Mouse (Mus musculus) spleen, adult 10 weeks (tissue): Measurements from ENCODE around the gene Pir. TPM values are rescaled to one million over a fixed set of nuclear protein-coding genes. Genes with fewer than 3 reads are reported as not detected.

Experiments used
- polyA plus RNA-seq: library from polyadenylated mRNA; stranded (reverse); fragments of 350-450 nt; fragmentation: Illumina TruSeq; extraction: RNeasy Lipid Tissue Mini Kit (QIAGEN cat#74804); gene quantifications from one replicate; pipeline ENCODE4 v1.2.3, GENCODE M21; 2015; ENCODE audit warnings: low replicate concordance; ENCODE audit not compliant: insufficient read depth

The Pir gene
- polyA plus RNA-seq = 1.7 TPM

DNA sequence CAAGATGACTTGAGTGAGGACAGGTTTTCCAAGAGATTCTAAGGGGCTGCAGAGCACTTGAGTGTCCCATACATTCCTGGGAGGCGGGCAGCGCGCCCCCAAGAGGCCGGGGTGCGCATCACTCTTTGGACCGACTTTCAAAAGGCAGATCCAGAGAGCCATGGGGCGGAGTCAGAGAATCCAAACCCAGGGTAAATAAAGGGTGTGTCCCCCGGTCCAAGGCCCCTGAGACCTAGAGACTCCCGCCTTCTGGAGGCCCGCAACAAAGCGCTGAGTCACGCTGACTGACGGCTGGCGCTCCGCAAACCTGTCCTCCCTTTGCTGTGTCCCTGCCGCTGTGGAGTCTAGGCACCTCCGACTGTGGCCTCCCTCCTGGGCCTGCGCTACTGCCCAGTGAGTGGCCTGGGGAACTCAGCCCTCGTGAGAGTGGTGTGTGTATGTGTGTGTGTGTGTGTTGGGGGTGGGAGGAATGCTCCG lies at the start of gene Pir:
Pir (plus strand) TSS at position 87 of the 477 bp plus-strand sequence.

DNA sequence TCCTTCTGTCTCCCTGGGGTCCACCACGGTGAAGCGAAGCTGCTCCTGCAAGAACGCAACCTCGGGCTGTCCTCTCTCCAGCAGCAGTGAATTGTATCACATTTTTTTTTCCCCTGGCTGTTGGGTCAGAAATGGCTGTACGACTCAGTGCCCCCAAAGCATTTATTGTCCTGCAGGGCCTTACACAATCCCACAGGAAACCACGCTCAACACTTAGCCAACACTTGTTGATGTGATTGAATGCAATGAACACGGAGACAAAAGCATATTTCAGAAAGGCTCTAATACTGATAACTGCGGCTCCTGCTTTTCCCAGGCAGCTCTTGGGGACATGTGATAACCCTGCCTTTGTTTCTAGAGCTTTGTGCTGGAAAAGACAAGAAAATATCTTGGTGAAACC lies 11.1 kb upstream of the Pir start, which contains the start of gene Bmx:
Bmx (minus strand) TSS at position 137 of the 400 bp plus-strand sequence.

DNA sequence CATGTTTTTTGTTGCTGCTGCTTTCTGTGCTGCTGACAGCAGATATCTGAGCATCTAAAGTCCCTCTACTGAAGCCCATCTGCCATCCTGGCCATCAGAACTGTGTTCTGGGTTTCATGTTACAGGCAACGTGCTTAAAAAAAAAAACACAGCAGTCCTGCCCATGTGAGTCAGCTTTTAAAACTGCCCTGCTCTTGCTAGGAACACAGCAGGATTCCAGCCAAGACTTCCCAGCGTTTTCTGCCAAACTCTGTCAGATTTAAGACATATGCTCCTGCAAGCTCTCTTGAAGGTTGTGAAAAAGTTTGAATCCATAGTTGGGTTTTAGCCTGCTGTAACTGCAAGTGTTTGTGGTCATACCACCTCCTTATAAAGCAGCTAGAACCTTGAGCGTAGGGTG lies 103.9 kb downstream of the Pir start, which contains the start of gene Vegfd:
Vegfd (plus strand) TSS at position 298 of the 400 bp plus-strand sequence.

DNA sequence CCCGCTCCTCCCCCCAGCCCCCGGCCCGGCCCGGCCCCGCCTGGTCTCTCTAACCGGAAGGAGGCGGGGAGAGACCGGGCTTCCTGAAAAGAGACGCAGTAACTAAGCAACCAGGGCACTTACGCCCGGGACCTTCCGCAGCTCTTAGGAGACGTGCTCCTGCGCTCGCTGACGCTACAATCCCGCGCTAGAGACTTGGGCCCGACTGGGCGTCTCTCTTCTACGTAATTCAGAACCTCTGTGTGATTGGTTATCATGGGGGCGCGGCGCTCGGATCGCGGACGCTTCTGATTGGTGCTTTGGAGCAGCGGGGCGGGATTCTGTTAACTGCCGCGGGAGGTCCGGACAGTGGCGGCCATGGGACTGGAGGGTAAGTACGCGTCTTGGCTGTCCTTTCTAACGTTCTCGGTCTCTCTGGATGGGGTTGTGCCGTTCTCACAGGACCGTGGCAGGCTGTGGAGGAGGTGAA lies 150.3 kb downstream of the Pir start, which contains the start of gene Piga:
Piga (plus strand) TSS at position 317 of the 469 bp plus-strand sequence.

Other genes starting within 250 kb of the Pir start
- 1.3 TPM for gene Car5b, start 241.4 kb upstream of the Pir start, polyA plus RNA-seq
- gene Siah1b, start 192.9 kb upstream of the Pir start, polyA plus RNA-seq = 5.3 TPM
- 0.98 TPM for gene Cltrn, start 180.5 kb upstream of the Pir start, polyA plus RNA-seq
- 0.14 TPM for gene Ace2, start 130.0 kb upstream of the Pir start, polyA plus RNA-seq
- 1.3 TPM for gene Bmx, start 11.2 kb upstream of the Pir start, polyA plus RNA-seq
- 4.8 TPM for gene Vegfd, start 104.0 kb downstream of the Pir start, polyA plus RNA-seq
- gene Piga, start 150.4 kb downstream of the Pir start, polyA plus RNA-seq = 23.1 TPM
- gene Asb11, start 167.6 kb downstream of the Pir start, polyA plus RNA-seq = 0.17 TPM
- gene Asb9, start 237.0 kb downstream of the Pir start, polyA plus RNA-seq = not detected